Mouse (Mus musculus): Measurements from ENCODE around the gene Napsa. TPM values are rescaled to one million over a fixed set of nuclear protein-coding genes. Genes with fewer than 3 reads are reported as not detected.

Napsa gene
- polyA plus RNA-seq, 1 experiment from 2014 or later, result 13.8 TPM

DNA sequence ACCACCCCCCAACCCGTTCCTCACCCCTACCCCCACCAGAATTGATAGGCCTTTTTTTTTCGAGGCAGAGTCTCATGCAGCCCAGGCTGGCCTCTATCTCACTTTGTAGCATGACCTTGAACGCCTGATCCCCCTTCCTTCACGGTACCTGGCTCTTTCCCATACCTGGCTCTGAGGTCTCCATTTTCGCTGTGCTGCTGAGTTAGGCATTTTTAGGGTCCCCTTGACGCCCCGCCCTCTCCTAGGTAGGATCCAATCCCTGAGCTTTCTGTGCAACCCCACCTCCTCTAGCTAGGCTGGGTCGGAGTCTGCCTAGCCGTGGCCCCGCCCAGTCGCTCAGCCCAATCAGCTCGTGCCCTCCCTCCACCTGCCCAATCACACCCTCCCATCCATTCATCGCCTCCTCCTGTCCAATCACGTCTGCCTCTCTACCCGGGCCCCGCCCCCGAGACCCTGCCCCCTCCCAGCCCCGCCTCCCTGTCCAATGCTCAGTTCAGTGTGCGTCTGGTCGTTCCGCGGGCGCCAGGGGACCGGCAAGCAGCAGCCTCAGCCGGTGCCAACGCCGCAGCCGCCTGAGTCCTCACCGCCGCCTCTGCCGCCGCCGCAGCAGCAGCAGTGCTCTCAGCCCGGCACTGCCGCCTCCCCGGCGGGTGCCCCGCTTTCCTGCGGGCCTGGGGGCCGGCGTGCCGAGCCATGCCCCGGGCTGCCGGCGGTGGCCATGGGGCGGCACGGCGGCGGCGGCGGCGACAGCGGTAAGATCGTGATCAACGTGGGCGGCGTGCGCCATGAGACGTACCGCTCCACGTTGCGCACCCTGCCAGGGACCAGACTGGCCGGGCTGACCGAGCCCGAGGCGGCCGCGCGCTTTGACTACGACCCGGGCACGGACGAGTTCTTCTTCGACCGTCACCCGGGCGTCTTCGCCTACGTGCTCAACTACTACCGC lies 18.5 kb downstream of the Napsa start, which contains the start of gene Kcnc3:
Kcnc3 (plus strand) TSS at position 263 of the 946 bp plus-strand sequence.
- Histone ChIP-seq H3K9ac (no peak within 1 kb of the TSS), H3K36me3 (replicated peaks) (no peaks in the 10 kb centered on the region), H3K9me3 (replicated peaks) (no peaks in the 10 kb centered on the region), H3K4me2 (peak within 1 kb of the TSS; percentile 76), H3K27me3 (peaks cover 87% of the 10 kb centered on the region), H3K4me3 (replicated peaks) (peak within 1 kb of the TSS; percentile 52), H3K27ac (replicated peaks) (no peak within 1 kb of the TSS), H3K4me1 (replicated peaks) (peaks cover 25% of the 10 kb centered on the region)
- ATAC-seq (ENCODE audit: insufficient read depth), result peak; percentile 87
- WGBS (ENCODE audit: insufficient replicate concordance), result under 1% methylated on average over 80 of the region's 80 CpGs

DNA sequence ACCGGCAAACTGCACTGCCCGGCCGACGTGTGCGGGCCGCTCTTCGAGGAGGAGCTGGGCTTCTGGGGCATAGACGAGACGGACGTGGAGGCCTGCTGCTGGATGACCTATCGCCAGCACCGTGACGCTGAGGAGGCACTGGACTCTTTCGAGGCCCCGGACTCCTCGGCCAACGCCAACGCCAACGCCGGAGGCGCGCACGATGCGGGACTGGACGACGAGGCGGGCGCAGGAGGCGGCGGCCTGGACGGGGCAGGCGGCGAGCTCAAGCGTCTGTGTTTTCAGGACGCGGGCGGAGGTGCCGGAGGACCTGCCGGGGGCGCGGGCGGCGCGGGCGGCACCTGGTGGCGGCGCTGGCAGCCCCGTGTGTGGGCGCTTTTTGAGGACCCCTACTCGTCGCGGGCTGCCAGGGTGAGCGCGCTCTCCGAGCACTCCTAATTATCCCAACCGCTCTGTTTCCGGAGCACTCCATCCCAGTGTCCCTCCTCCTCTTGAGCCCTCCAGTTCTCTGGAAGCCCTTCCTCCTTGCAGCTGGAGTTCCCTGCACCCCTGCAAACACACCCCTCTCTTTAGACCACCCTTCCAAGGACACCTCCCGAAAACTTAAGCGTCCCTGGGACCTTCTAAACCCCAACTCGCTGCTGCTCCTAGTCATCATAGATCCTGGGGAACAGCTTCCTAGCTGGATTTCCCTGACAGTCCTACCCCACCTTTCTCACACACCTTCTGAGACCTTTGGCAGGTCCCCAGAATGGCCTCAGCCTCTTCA lies 19.4 kb downstream of the Napsa start:
- Histone ChIP-seq H3K27ac (replicated peaks) (no peak overlapping the region), H3K36me3 (replicated peaks) (no peaks in the 10 kb centered on the region), H3K4me3 (replicated peaks) (peak overlapping the region; percentile 52), H3K4me2 (peak overlapping the region; percentile 76), H3K9me3 (replicated peaks) (no peaks in the 10 kb centered on the region), H3K27me3 (peaks cover 79% of the 10 kb centered on the region), H3K9ac (no peak overlapping the region), H3K4me1 (replicated peaks) (peaks cover 25% of the 10 kb centered on the region)
- 1% methylated on average over 60 of the region's 60 CpGs for WGBS (ENCODE audit: insufficient replicate concordance)
- no peak for ATAC-seq (ENCODE audit: insufficient read depth)

DNA sequence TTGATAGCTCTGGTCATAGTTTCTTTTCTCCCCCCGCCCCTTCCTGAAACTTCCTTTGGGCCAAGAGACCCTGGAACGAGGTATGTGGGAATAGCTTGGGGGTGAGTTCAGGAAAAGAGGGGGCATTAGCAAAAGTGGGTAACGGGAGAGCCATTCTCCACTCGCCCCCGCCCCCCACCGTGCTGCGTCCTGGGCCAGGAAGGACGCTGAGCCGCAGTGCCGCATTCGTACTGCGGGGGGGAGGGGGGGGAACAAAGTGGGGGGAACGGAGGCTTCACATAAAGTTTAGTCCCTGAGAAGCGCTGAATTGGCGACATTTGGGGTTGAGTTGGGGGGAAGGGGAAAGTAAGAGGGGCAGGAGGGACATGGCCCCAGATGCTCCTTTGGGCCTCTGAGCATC lies 20.9 kb downstream of the Napsa start:
- H3K4me2 ChIP-seq, result no peak overlapping the region

DNA sequence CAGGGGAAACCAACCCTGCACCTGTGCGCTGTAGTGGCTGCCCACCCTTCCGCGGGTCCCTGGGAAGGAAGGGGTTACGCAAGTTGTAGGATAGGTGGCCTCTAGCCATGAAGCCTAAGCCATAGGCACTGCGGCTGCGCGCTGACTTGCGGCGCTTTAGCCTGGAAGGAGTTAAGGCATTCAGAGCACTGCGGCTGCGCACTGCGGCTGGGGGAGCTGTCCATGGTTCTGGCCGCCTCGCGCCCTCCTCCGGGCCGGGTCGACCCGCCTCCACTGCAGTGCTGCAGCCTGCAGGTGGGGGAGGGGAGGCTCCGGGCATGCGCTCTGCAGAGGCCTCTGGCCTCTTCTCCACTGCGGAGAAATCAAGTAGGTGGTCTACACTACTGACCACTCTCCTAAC lies 21.6 kb downstream of the Napsa start:
- H3K36me3 ChIP-seq (replicated peaks), result no peaks in the 10 kb centered on the region
- no peak overlapping the region for H3K9ac ChIP-seq
- no peak overlapping the region for H3K4me2 ChIP-seq
- 2% methylated on average over 22 of the region's 22 CpGs for WGBS (ENCODE audit: insufficient replicate concordance)
- ATAC-seq (ENCODE audit: insufficient read depth), result no peak
- peaks cover 56% of the 10 kb centered on the region for H3K27me3 ChIP-seq
- H3K27ac ChIP-seq (replicated peaks), result no peak overlapping the region
- H3K4me3 ChIP-seq (replicated peaks), result no peak overlapping the region
- H3K4me1 ChIP-seq (replicated peaks), result peaks cover 20% of the 10 kb centered on the region
- H3K9me3 ChIP-seq (replicated peaks), result no peaks in the 10 kb centered on the region

More for the DNA sequence above, 20.9 kb downstream of the Napsa start:
- Histone ChIP-seq H3K4me3 (replicated peaks) (no peak overlapping the region), H3K36me3 (replicated peaks) (no peaks in the 10 kb centered on the region), H3K9ac (no peak overlapping the region), H3K9me3 (replicated peaks) (no peaks in the 10 kb centered on the region), H3K27ac (replicated peaks) (no peak overlapping the region), H3K4me1 (replicated peaks) (peaks cover 25% of the 10 kb centered on the region), H3K27me3 (peaks cover 63% of the 10 kb centered on the region)
- ATAC-seq (ENCODE audit: insufficient read depth), result no peak
- WGBS (ENCODE audit: insufficient replicate concordance), result 5% methylated on average over 15 of the region's 15 CpGs

DNA sequence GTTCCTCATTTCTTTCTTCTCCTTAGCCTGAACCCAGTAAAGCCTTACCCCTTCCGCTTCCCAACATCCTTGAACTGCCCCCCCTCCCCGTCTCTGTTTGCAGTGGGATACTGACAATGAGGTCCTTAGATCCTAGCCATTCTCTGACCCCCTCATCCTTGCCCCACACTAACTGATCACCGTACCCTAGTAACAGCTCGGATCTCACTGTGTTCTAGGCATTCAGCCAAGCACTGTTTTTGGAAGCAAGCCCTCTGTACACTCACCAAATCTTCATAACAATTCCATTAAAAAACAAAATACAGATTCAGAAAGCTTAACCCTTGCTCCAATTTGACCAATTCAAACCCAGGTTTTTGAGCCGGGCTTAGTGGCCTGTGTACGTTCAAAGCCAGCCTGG lies 22.1 kb downstream of the Napsa start:
- no peaks in the 10 kb centered on the region for H3K9me3 ChIP-seq (replicated peaks)

DNA sequence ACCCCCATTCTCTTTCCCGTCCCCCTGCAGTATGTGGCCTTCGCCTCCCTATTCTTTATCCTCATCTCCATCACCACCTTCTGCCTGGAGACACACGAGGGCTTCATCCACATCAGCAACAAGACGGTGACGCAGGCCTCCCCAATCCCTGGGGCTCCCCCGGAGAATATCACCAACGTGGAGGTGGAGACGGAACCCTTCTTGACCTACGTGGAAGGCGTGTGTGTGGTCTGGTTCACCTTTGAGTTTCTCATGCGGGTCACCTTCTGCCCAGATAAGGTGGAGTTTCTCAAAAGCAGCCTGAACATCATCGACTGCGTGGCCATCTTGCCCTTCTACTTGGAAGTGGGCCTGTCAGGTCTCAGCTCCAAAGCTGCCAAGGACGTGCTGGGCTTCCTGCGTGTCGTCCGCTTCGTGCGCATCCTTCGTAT lies 23.0 kb downstream of the Napsa start:
- Histone ChIP-seq H3K27ac (replicated peaks) (no peak overlapping the region), H3K27me3 (peaks cover 44% of the 10 kb centered on the region), H3K9ac (no peak overlapping the region), H3K36me3 (replicated peaks) (no peaks in the 10 kb centered on the region), H3K4me2 (no peak overlapping the region), H3K4me1 (replicated peaks) (peaks cover 13% of the 10 kb centered on the region), H3K4me3 (replicated peaks) (no peak overlapping the region), H3K9me3 (replicated peaks) (no peaks in the 10 kb centered on the region)
- no peak for ATAC-seq (ENCODE audit: insufficient read depth)
- 74% methylated on average over 20 of the region's 20 CpGs for WGBS (ENCODE audit: insufficient replicate concordance)

More for the DNA sequence above, 22.1 kb downstream of the Napsa start:
- Histone ChIP-seq H3K9ac (no peak overlapping the region), H3K27me3 (peaks cover 51% of the 10 kb centered on the region), H3K27ac (replicated peaks) (no peak overlapping the region), H3K4me1 (replicated peaks) (peaks cover 16% of the 10 kb centered on the region), H3K36me3 (replicated peaks) (no peaks in the 10 kb centered on the region), H3K4me3 (replicated peaks) (no peak overlapping the region), H3K4me2 (no peak overlapping the region)
- WGBS (ENCODE audit: insufficient replicate concordance), result 67% methylated on average over 6 of the region's 6 CpGs
- no peak for ATAC-seq (ENCODE audit: insufficient read depth)

DNA sequence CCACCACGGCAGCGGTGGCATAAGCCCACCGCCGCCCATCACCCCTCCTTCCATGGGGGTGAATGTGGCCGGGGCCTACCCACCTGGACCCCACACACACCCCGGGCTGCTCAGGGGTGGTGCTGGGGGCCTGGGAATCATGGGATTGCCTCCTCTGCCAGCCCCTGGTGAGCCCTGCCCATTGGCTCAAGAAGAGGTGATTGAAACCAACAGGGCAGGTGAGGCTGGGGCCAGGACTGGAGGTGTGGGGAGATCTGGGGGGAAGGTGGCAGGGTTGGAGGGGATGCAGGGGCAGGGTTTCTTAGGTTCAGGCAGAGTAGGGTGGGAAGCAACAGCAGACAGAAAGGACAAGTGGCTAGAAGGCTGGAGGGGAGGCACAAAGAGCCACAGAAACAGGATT lies 23.9 kb downstream of the Napsa start:
- Histone ChIP-seq H3K27me3 (peaks cover 44% of the 10 kb centered on the region), H3K27ac (replicated peaks) (no peak overlapping the region), H3K9ac (no peak overlapping the region), H3K36me3 (replicated peaks) (no peaks in the 10 kb centered on the region), H3K9me3 (replicated peaks) (no peaks in the 10 kb centered on the region), H3K4me2 (no peak overlapping the region), H3K4me3 (replicated peaks) (no peak overlapping the region), H3K4me1 (replicated peaks) (peaks cover 8% of the 10 kb centered on the region)
- ATAC-seq (ENCODE audit: insufficient read depth), result no peak
- 68% methylated on average over 6 of the region's 6 CpGs for WGBS (ENCODE audit: insufficient replicate concordance)

DNA sequence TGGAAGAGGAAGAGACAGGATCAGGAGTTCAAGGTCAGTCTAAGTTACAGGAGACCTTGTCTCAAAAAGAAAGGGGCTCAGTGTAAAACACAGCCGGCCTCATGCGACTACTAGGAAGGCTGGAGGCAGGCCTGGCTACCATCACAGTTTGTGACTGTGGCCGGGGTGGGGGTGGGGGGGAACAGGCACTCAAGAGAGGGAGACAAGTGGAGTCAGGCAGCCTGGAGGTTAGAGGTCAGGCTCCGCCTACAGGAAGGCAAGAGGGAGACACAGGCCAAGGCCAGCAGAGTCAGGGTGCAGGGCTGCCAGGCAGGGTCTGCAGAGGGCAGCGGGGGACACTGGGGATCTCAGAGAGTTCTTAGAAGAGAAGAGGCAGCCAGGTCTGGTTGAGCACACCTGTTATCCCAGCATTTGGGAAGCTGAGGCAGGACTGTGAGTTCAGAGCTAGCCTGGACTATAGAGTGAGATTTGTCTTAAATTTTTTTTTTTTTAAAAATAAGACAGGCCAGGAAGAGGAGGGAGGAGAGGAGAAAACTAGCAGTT lies 24.9 kb downstream of the Napsa start:
- no peak for ATAC-seq (ENCODE audit: insufficient read depth)
- H3K4me2 ChIP-seq, result no peak overlapping the region
- H3K9ac ChIP-seq, result no peak overlapping the region
- no peak overlapping the region for H3K27ac ChIP-seq (replicated peaks)
- H3K4me1 ChIP-seq (replicated peaks), result no peaks in the 10 kb centered on the region; the same call in 1 of the 2 replicates
- 50% methylated on average over 5 of the region's 5 CpGs for WGBS (ENCODE audit: insufficient replicate concordance)
- peaks cover 44% of the 10 kb centered on the region for H3K27me3 ChIP-seq
- no peaks in the 10 kb centered on the region for H3K36me3 ChIP-seq (replicated peaks)
- no peaks in the 10 kb centered on the region for H3K9me3 ChIP-seq (replicated peaks)
- H3K4me3 ChIP-seq (replicated peaks), result no peak overlapping the region

DNA sequence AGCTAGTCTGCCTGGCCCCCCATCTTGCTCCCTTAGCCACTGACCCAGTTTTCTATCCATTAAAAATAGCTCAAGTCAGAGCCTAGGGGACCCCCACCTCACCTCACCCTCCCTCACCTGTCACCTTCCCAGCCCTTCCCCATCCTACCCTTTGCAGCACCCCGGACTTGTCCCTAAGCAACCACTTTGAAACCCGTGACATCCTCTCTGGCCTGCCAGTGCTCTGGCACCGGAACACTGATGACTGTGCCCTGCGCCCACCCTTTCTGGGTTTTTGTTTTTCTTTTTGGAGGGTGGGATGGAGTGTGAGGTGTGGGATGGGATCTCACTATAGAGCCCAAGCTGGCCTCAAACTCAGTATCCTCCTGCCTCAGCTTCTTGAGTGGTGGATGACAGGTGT lies 25.5 kb downstream of the Napsa start:
- Histone ChIP-seq H3K4me3 (replicated peaks) (no peak overlapping the region), H3K9ac (no peak overlapping the region), H3K27me3 (peaks cover 44% of the 10 kb centered on the region), H3K4me1 (replicated peaks) (no peaks in the 10 kb centered on the region; the same call in 1 of the 2 replicates), H3K9me3 (replicated peaks) (no peaks in the 10 kb centered on the region), H3K36me3 (replicated peaks) (no peaks in the 10 kb centered on the region), H3K27ac (replicated peaks) (no peak overlapping the region), H3K4me2 (no peak overlapping the region)
- 65% methylated on average over 4 of the region's 4 CpGs for WGBS (ENCODE audit: insufficient replicate concordance)
- ATAC-seq (ENCODE audit: insufficient read depth), result no peak

DNA sequence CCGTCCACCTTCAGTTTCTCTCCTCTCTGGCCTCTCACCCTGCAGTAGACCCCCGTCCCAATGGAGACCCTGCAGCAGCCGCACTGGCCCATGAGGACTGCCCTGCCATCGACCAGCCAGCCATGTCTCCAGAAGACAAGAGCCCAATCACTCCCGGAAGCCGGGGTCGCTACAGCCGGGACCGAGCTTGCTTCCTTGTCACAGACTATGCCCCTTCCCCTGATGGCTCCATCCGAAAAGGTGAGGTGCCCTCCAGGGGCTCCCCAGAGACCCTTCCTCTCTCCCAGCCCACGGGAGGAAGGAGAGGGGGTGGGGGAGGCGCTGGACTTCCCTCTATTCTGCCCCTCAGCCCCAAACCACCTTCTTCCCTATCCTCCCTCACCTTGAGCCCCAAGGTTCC lies 26.2 kb downstream of the Napsa start:
- H3K36me3 ChIP-seq (replicated peaks), result no peaks in the 10 kb centered on the region
- no peak for ATAC-seq (ENCODE audit: insufficient read depth)
- no peaks in the 10 kb centered on the region; the same call in 1 of the 2 replicates for H3K4me1 ChIP-seq (replicated peaks)
- H3K9me3 ChIP-seq (replicated peaks), result no peaks in the 10 kb centered on the region
- no peak overlapping the region for H3K4me3 ChIP-seq (replicated peaks)
- 52% methylated on average over 12 of the region's 12 CpGs for WGBS (ENCODE audit: insufficient replicate concordance)
- no peak overlapping the region for H3K9ac ChIP-seq
- H3K27me3 ChIP-seq, result peaks cover 44% of the 10 kb centered on the region
- no peak overlapping the region for H3K27ac ChIP-seq (replicated peaks)
- no peak overlapping the region for H3K4me2 ChIP-seq

All from liver, embryonic 15.5 days (tissue).